Mouse (Mus musculus) NIH3T3 (cell line): Measurements from ENCODE around the gene Ptprn2.

ENCODE experiments used
- DNase-seq: peaks from one replicate; pipeline ENCODE4 v3.0.0-alpha.2; 2012; ENCODE audit warnings: low read depth

The Ptprn2 gene

DNA sequence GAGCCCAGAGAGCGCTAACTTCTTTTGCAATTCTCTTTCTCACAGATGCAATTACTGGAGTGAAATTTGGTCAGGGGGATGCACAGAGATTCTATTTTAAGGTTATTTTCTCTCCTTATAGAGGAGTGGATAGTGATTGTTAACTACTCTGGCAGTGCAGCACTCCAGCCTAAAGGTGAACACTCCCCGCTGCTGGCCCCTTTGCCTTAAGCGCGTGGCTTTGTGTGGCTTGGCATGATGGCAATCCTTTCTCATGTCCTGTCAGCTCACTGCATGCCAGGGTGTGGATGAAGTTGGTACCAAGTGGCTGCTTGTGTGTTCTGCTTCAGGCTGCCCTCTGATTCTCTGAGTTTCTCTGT is 156.7 kb downstream of the Ptprn2 start:
- DNase-seq, result no peak

DNA sequence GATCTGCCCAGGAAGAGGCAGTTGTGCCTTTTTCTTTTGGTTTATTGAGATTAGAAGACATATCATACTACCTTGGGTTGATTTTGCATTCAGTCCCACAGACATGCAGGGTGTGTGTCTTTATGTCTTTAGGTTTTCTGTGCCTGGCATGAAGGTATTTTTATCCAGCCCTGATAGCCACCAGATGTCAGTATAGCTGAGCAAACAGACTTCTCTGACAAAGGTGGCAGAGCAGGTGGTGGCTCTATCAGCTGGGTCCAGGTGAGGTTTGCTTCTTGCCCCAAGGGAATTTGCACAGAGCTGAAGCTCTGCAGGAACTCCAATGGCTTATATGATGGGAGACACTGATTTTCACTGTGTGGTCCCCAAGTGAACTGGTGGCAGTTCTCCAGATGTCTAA is 161.3 kb downstream of the Ptprn2 start:
- DNase-seq, result no peak

DNA sequence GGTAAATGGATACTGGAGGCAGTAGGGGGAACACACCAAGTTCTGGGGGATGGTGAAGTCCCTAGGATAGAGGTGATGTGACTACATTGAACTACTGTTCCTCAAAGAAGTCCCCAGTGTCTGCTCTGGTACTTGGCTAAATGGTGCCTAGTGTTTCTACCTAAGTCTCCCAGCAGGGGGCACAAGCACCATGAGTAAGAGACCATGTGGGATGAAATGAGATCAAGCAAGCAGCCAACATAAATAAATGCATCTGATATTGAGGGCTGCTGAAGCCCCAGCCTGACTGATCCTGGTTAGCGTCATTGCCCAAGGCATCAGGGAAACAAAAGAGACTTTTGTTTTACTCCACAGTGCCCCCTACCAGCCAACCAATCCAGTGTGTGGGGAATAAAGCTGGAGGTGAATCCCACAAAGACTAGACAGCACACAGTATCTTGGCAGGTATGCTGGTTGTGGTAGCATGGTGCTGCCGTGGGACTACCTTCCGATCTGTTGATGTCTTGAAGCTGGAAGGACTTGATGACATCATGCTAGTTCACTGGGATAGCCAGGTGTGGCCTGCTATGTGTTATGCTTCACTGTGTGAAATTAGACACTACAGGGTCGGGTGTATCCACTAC is 163.2 kb downstream of the Ptprn2 start:
- peak; percentile 26 for DNase-seq

DNA sequence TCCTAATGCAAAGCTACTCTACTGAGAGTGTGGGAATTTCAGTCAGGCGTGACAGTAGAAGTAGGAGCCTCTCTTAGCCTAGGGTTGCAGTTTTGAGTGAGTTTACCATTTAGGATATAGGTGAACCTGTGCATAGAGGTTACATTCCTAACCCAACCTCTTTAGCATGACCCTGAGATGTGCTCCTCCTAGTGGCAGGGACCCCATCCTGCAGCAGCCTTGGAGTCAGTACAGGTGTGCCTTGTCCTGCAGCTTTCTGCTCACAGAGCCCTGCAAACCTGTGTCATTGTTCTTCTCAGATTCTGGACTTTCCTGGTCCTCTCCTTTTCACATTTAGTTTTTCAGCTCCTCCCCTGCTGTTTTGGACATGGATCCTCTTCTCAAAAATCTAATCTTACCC is 168.2 kb downstream of the Ptprn2 start:
- DNase-seq, result no peak

DNA sequence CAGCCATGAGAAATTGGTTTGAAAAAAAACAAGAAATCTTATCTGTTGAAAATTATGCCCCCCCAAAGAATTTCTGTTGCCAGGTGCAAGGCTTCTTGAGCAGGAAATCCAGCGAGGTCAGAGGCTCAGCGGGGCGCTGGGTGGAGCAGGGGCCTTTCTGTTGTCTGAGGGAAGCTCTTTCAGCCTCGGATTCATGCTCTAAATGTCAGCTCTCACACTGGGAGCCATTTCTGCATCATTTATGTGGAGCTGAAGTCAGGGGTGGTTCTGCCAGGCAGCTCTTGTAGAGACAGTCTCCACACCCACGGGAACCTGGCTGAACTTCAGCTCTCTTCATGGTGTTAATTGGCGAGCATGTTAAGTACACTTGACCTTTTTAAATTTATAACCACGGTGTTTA is 174.6 kb downstream of the Ptprn2 start:
- DNase-seq, result no peak

DNA sequence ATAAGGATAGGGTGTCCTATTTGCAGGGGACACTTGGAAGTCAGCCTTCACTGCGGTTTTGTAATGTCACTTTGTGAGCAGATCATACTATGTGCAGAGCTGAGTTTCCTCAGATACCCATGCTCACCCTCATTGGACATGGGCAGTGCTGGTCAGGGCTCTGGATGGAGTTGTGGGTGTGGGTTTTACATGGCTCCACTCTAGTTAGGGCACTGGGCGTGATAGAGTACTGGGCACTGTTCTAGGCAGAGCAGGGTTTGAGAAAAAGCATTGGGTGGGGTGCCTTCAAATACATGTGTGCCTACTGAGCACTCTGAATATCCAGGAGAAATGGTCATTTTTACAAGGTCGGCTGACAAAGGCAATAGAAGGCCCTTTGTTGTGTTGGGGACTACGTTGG is 175.5 kb downstream of the Ptprn2 start:
- DNase-seq, result no peak

DNA sequence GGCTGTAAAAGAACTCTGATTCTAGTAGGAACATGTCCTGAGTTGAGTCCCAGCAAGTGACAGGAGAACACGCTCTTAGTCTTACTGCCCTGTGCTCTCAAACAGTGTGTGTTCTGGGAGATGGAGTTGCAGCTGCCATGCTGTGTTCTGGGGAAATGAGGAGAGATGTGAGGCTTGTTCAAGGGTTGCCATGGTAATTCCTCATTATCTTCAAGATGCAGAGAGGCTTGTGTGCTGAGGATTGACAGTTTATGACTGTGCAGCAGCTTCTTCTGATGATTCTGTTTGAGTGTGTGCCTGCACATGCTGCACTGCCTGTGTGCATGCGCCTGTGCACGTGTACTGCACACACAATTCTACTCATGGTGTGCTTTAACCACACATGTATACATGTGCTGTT is 192.2 kb downstream of the Ptprn2 start:
- DNase-seq, result no peak

DNA sequence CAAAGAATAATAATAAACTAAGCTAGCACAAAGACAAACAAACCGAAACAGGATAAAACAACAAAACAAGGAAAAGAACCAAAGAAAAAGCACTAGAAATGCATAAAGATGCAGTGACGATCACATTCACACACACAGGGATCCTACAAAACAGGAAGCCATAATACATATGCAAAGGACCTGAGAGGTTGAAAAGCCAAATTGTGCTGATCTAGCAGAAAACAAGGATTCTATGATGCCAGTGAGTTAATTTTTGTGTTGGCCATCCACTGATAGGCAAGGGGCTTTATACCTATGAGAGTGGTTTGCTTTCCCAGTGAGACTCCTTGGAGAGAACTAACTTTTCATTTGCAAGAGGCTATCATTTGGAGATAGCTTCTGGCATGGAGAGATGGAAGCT is 204.3 kb downstream of the Ptprn2 start:
- DNase-seq, result no peak

DNA sequence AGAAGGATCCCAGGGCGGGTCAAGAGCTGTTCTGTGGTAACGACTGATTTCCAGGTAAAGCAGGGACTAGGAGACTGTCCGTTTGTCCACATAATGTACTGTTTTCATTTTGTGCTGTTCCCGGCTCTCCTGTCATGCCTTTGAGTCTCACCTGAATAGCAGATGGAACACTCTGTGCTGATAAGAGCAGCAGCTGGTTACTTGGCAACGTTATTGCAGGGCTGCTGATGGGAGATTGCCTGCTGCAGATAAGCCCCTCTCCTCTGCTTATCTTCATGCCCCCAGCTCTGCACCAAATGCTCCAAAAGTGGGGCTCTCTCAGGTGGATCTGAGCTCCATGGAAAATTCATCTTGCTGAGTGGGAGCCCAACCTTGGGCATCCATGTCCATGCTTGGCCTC is 224.0 kb downstream of the Ptprn2 start:
- DNase-seq, result no peak

DNA sequence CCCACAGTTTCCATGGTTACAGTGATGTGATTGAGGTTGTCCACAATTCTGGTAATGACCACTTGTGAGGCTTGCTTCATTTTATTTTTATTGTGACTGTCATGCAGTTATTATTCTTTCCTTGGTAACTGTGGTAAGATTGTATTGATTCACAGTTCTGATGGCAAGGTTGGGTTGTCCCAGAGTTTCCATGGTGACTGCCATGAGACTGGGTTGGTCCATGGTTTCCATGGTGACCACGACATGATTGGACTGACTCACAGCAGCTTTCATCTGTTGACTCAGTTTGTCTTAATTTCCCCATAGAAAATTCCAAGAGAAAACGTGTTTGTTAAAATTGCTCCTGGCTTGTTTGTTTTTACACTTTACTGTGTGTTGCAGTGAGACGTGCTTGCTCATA is 225.2 kb downstream of the Ptprn2 start:
- DNase-seq, result no peak

DNA sequence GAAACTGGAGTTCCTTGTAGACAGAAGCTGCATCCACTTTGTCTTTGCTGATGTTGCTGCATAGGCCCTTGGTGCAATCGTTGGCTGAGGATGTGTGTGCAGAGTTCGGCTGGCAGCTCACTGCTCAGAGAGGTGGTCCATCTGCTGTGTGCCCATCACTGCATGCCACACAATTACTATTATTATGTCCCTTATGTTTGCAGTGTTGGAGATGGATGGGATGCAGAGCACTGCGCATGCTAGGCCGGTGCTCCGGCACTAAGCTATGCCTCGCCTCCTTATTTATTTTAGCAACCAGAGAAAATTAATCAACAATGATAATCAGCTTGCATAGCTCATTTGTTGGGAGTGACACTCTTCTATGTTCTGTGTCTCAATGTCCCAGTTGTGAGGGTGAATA is 225.6 kb downstream of the Ptprn2 start:
- DNase-seq, result no peak

DNA sequence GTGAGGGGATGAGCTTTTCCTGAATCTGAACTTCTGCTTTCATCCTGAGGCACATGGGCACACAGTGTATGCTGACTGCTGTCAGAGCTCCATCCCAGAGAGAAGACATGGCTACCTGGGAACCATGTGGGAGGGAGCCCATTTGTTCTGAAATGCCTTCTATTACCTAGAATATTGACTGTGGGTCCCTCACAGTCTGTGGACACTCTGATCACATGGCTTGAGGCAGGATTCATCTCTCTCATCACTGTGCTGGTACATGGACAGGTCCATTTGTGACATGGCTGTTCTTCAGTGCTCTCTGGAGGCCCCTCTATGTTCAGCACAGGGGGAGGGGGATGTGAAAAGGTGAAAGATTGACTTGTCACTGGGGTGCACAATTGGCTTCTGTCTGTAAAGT is 227.6 kb downstream of the Ptprn2 start:
- DNase-seq, result no peak

DNA sequence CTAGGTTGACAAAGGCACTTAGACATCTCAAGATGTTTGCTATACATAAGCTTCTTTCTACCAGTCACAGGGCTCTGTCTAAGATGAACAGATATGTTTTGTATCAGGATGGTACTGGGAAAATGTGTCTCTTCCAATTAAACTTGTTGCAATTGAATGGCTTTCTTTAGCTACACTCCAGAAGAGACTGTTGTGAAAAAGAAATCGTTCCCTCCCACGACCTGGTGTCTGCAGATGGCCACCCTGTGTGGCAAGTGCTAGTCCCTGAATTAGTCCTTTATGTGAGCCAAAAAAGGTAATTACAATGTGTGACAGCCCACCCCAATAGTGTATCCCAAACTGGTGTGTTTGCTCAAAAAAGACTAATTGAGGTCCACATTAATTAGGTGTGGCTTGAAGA is 235.5 kb downstream of the Ptprn2 start:
- no peak for DNase-seq

DNA sequence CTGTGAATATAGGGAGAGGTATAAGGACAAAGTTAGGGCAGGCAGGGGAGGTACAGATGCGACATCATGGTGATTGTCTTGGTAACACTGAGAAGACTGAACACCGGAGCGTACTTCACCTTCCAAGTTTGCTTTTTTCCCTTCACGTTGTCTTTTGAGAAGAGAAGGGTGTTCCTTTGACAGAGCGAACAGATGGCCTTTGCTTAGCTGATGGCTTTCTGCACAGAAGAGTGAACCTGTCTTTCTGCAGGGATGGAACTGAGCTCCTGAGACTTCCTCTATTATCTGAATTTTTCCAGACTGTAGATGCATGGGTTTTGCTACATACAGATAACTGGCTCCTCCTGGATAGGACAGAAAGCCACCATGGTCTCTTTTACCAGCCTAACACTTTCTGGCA is 254.6 kb downstream of the Ptprn2 start:
- no peak for DNase-seq

DNA sequence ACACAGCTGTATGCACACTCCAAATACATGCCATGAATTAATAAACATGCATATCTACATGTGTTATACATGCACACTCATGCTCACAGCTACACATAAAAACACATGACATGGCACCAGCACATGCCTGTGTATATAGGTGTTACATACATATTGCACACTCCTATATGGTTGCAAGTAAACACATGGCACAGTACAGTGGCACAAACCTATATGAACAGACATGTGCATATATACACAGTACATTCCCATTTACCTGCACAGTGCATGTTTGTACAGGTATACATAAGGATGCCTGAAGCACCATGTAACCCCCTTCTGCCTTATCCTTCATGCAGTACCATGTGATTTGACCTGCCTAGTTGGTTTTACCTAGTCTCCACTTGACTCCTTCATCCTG is 255.8 kb downstream of the Ptprn2 start:
- DNase-seq, result no peak

DNA sequence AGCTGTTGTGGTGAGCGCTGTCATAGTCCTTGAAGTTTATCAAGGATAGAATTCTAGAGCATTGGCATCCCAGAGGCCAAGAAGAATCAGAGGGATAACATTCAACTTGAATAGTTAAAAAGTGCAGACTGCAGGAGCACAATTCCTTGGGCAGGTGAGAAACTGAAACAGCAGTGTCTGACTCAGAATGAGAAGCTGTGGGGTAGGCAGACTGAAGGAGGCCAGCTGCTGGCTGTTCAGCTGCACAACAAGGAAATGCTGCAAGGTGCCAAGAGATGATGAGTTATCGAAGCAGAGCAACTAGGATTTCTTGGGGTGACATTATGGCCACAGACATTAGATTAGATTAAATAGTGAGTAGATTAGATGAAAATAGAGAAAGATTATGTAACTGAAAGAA is 260.9 kb downstream of the Ptprn2 start:
- DNase-seq, result no peak

DNA sequence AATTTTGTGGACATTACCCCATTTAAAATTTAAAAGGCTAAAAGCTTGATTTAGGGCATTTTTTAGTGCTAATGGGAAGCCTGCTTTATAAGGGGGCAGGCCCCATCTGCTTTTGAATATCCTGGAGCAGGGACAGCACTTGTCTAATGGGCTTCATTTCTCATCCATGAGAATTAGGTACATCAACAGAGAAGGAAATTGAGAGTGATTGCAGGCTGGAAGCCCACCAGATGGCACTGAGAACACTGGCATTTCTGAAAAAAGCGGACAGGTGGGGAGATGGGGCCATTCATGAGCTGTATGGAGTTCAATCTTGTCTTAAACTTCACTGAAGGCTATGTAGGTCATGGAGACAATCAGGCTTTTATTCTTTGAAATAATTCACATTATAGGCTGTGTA is 267.3 kb downstream of the Ptprn2 start:
- no peak for DNase-seq

DNA sequence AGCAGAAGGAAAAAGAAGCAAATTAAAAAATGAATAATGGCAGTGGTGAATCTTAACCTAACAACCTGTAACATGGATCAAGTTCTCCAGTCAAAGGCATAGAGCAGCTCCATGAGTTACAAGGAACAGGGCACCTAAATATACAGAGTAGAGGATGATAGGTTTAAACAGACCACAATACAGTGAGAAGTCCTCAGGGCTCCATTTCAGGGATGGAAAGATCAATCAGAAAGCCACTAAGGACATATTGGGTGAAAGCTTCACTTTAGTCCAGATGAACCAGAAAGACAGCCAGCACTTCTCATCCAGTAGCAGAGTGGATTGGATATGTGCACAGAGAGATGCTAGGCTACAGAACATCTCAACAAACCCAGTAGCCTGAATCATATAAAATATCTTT is 278.4 kb downstream of the Ptprn2 start:
- no peak for DNase-seq

DNA sequence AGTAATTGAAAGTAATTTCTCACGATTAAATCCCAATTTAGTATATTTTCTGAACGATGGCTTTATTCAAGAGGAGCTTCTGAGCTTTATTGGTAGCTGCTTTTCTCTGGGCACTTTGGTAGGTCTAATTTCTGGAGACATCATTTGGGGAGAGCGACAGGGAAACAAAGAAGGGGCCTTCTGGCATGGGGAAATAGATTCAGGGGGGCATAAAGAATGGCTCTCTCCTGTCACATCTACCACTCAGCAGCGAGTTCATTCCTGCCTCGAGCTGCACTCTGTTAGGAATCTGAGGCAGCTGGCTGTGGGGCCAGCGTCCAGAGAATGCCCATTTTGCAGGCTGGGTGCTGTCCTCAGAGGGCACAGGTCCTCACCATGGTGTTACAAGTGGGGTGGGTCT is 285.4 kb downstream of the Ptprn2 start:
- no peak for DNase-seq

DNA sequence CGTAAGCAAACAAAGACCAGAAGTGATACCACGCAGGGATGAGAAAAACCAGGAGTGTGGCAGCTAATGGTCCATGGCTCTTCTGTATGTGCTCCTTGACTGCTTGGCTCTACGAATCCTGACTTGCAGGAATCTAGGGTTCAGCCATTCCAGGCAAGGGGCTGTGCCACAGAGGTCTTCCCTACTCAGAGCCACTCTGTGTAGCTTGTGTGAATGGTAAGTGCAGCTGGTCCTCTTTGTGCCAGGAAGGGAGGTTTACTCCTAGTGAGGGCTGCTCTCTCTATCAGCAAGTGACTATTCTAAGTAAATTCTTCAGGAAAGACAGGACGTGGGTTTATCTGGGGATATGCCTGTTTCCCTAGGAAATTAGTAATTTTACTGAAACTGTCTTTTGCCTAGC is 286.0 kb downstream of the Ptprn2 start:
- no peak for DNase-seq

DNA sequence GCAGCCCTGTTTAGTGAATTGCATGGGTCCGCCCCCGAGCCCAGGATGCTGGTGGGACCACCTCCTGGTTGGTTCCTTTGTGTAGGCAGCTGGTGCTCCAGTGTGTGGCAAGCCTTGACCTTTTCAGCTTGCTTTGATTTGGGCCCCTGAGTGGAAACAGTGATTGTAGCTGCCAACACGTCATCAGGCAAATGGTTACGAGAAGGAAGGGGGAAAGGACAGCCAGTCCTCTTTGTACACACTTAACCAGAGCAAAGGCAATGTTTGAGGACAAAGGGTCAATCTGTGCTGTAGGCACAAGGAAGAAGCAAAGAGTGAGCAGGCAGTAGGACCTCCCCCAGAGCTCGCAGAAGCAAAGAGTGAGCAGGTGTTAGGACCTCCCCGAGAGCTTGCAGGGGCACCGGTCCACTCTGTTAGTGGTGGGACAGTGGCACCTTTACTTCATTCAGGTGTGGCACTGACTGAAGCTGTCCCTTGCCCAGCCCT is 286.6 kb downstream of the Ptprn2 start:
- no peak for DNase-seq

DNA sequence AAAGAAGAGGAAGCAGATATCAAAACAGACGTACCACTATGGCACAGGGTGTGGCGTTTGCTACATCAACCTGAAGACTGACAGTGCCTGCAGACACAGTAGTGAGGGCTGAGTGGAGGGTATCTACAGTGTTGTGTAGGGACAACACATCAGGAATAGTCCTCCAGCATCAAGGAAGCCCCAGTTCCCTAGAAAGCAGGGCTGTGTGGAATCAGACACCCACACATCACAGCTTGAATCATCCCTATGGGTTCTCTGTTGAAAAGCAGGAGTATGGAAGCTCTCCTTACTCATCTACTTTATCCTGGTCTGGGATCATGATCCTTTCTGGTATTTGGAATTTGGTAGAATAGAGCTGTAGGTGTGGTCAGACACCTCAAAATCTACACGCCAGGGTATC is 287.8 kb downstream of the Ptprn2 start:
- no peak for DNase-seq

DNA sequence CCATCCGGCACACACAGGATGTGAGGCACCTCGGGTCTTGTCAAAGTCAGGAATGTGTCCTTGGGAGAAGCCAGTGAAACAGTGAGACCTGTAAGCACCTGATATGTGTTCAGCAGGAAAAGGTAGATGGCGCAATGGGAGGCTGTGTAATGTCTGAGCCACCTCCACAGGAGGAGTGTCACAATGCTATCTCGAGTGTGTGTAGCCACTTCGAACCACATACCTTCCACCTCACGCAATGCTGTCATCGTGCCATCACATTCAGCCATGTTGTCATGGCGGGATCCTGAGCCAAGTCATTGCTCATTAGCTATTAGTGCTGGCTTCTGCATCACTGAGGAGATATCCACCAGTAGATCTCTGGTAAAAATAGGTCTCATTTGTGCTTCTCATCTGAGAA is 290.9 kb downstream of the Ptprn2 start:
- DNase-seq, result no peak

DNA sequence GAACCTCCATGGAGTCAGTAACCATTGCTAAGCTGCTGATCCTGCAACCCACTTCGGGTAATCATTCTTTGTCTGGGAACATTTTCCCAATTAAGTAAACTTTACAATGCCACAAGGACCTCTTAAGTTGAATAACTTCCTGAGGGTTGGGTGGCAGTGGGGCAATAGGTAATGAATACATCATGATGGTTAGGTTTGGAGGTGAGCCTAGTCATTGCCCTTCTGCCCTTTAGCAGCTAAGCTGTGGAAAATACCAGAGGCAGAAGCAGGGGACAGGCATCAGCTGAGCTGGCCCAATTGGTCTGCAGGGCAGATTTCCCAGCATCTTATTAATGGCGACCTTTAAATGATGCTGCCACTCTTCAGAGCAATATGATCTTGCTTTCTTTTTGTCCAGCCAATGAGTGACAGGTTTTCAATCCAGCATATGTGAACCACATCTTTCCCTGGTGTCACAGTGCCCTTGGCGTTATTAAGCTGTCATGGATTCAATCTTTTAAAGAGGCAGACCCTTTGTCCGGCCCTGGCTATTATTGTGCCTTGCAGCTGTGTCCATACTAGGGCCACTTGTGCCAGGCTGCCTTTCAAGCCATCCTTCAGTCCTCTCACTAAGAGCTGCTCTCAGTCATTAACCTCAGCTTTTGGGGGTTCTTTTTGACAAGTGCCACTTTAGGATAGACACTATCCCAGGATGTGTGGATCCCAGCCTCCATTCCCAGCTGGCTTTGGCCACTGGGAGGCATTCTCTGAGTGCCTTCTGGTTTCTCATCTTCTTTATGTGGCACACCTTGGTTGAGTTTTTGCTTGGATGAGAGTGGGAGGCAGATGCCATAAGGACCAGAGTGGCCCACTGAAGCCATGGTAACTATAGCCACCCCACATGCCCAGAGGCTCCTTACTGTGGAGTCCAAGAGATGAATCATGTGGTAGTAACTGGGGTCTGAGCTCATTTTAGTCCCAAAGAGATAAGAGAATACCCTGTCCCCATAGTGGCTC is 292.9 kb downstream of the Ptprn2 start:
- DNase-seq, result no peak
